Mouse (Mus musculus): ENCODE results near the gene Ttyh3. TPM values are rescaled to one million over a fixed set of nuclear protein-coding genes. Genes with fewer than 3 reads are reported as not detected.

The Ttyh3 gene
- polyA plus RNA-seq, 1 experiment, result 139 TPM

GRCm38 (mm10) chr5:140614141-140614540 lies 34.7 kb downstream of the Ttyh3 start:
- H3K36me3 ChIP-seq (ENCODE audit: control insufficient read depth, insufficient read depth, low read length), result no peaks in the 10 kb centered on the region
- TF ChIP-seq POLR2A (IDR thresholded peaks at IDR 0.05; ENCODE audit: control insufficient read depth, extremely low read depth, insufficient read depth, low read length, poor library complexity), result no peak
- no peak for TF ChIP-seq CTCF (IDR thresholded peaks at IDR 0.05; ENCODE audit: borderline replicate concordance, control insufficient read depth, extremely low read depth, insufficient read depth, low read length, poor library complexity)
- no peak overlapping the region for H3K4me3 ChIP-seq (ENCODE audit: control insufficient read depth, insufficient read depth, low read length)
- H3K27ac ChIP-seq (ENCODE audit: control insufficient read depth, insufficient read depth, low read length), result no peak overlapping the region
- WGBS, result 97% methylated on average over 10 of the region's 10 CpGs
- DNase-seq, result no peak
- peaks cover 52% of the 10 kb centered on the region for H3K4me1 ChIP-seq (replicated peaks; ENCODE audit: control insufficient read depth, insufficient read depth, low read length)
- no peaks in the 10 kb centered on the region for H3K27me3 ChIP-seq (ENCODE audit: control insufficient read depth, insufficient read depth, low read length)

GRCm38 (mm10) chr5:140612191-140612590 lies 36.6 kb downstream of the Ttyh3 start:
- Histone ChIP-seq H3K4me1 (replicated peaks; ENCODE audit: control insufficient read depth, insufficient read depth, low read length) (peaks cover 59% of the 10 kb centered on the region), H3K27me3 (ENCODE audit: control insufficient read depth, insufficient read depth, low read length) (no peaks in the 10 kb centered on the region; the same call in 1 of the 2 replicates), H3K27ac (ENCODE audit: control insufficient read depth, insufficient read depth, low read length) (no peak overlapping the region), H3K4me3 (ENCODE audit: control insufficient read depth, insufficient read depth, low read length) (no peak overlapping the region), H3K36me3 (ENCODE audit: control insufficient read depth, insufficient read depth, low read length) (no peaks in the 10 kb centered on the region)
- TF ChIP-seq CTCF (IDR thresholded peaks at IDR 0.05; ENCODE audit: borderline replicate concordance, control insufficient read depth, extremely low read depth, insufficient read depth, low read length, poor library complexity) (no peak), POLR2A (IDR thresholded peaks at IDR 0.05; ENCODE audit: control insufficient read depth, extremely low read depth, insufficient read depth, low read length, poor library complexity) (no peak)
- DNase-seq, result no peak
- WGBS, result 98% methylated on average over 18 of the region's 18 CpGs

- TF ChIP-seq POLR2A (IDR thresholded peaks at IDR 0.05; ENCODE audit: control insufficient read depth, extremely low read depth, insufficient read depth, low read length, poor library complexity), result no peak
- TF ChIP-seq CTCF (IDR thresholded peaks at IDR 0.05; ENCODE audit: borderline replicate concordance, control insufficient read depth, extremely low read depth, insufficient read depth, low read length, poor library complexity), result no peak
- Histone ChIP-seq H3K4me1 (replicated peaks; ENCODE audit: control insufficient read depth, insufficient read depth, low read length) (peaks cover 59% of the 10 kb centered on the region), H3K4me3 (ENCODE audit: control insufficient read depth, insufficient read depth, low read length) (no peak overlapping the region), H3K27me3 (ENCODE audit: control insufficient read depth, insufficient read depth, low read length) (peaks cover under 1% of the 10 kb centered on the region; the same call in 1 of the 2 replicates), H3K27ac (ENCODE audit: control insufficient read depth, insufficient read depth, low read length) (no peak overlapping the region), H3K36me3 (ENCODE audit: control insufficient read depth, insufficient read depth, low read length) (no peaks in the 10 kb centered on the region)
- WGBS, result 84% methylated on average over 15 of the region's 15 CpGs
- DNase-seq, result no peak
These were observed 37.1 kb downstream of the Ttyh3 start for GRCm38 (mm10) chr5:140611611-140612185.

GRCm38 (mm10) chr5:140611021-140611583 lies 37.7 kb downstream of the Ttyh3 start:
- Histone ChIP-seq H3K36me3 (ENCODE audit: control insufficient read depth, insufficient read depth, low read length) (no peaks in the 10 kb centered on the region), H3K27ac (ENCODE audit: control insufficient read depth, insufficient read depth, low read length) (no peak overlapping the region), H3K27me3 (ENCODE audit: control insufficient read depth, insufficient read depth, low read length) (peaks cover 5% of the 10 kb centered on the region; the same call in 1 of the 2 replicates), H3K4me3 (ENCODE audit: control insufficient read depth, insufficient read depth, low read length) (peak overlapping the region; percentile 41), H3K4me1 (replicated peaks; ENCODE audit: control insufficient read depth, insufficient read depth, low read length) (peaks cover 59% of the 10 kb centered on the region)
- TF ChIP-seq CTCF (IDR thresholded peaks at IDR 0.05; ENCODE audit: borderline replicate concordance, control insufficient read depth, extremely low read depth, insufficient read depth, low read length, poor library complexity), result no peak
- no peak for TF ChIP-seq POLR2A (IDR thresholded peaks at IDR 0.05; ENCODE audit: control insufficient read depth, extremely low read depth, insufficient read depth, low read length, poor library complexity)
- no peak for DNase-seq
- 33% methylated on average over 21 of the region's 21 CpGs for WGBS

- TF ChIP-seq CTCF (IDR thresholded peaks at IDR 0.05; ENCODE audit: borderline replicate concordance, control insufficient read depth, extremely low read depth, insufficient read depth, low read length, poor library complexity) (no peak; the same call in 1 of the 2 replicates), POLR2A (IDR thresholded peaks at IDR 0.05; ENCODE audit: control insufficient read depth, extremely low read depth, insufficient read depth, low read length, poor library complexity) (0 out of 2 replicates have a peak, but pooled peaks have one; percentile 28)
- WGBS, result 3% methylated on average over 30 of the region's 30 CpGs
- Histone ChIP-seq H3K4me1 (replicated peaks; ENCODE audit: control insufficient read depth, insufficient read depth, low read length) (peaks cover 55% of the 10 kb centered on the region), H3K36me3 (ENCODE audit: control insufficient read depth, insufficient read depth, low read length) (no peaks in the 10 kb centered on the region), H3K4me3 (ENCODE audit: control insufficient read depth, insufficient read depth, low read length) (peak overlapping the region; percentile 41), H3K27ac (ENCODE audit: control insufficient read depth, insufficient read depth, low read length) (peak overlapping the region; percentile 28; the same call in 1 of the 2 replicates), H3K27me3 (ENCODE audit: control insufficient read depth, insufficient read depth, low read length) (peaks cover 5% of the 10 kb centered on the region; the same call in 1 of the 2 replicates)
- DNase-seq, result peak; percentile 62
These were observed 38.4 kb downstream of the Ttyh3 start for GRCm38 (mm10) chr5:140610273-140611011.

- H3K4me1 ChIP-seq (replicated peaks; ENCODE audit: control insufficient read depth, insufficient read depth, low read length), result peaks cover 53% of the 10 kb centered on the region
- H3K27ac ChIP-seq (ENCODE audit: control insufficient read depth, insufficient read depth, low read length), result peak overlapping the region; percentile 60
- H3K36me3 ChIP-seq (ENCODE audit: control insufficient read depth, insufficient read depth, low read length), result no peaks in the 10 kb centered on the region
- peaks cover 5% of the 10 kb centered on the region; the same call in 1 of the 2 replicates for H3K27me3 ChIP-seq (ENCODE audit: control insufficient read depth, insufficient read depth, low read length)
- peak overlapping the region; percentile 51 for H3K4me3 ChIP-seq (ENCODE audit: control insufficient read depth, insufficient read depth, low read length)
- TF ChIP-seq CTCF (IDR thresholded peaks at IDR 0.05; ENCODE audit: borderline replicate concordance, control insufficient read depth, extremely low read depth, insufficient read depth, low read length, poor library complexity) (no peak), POLR2A (IDR thresholded peaks at IDR 0.05; ENCODE audit: control insufficient read depth, extremely low read depth, insufficient read depth, low read length, poor library complexity) (0 out of 2 replicates have a peak, but pooled peaks have one; percentile 27)
- WGBS, result 4% methylated on average over 13 of the region's 13 CpGs
- DNase-seq, result peak; percentile 49
These were observed 39.1 kb downstream of the Ttyh3 start for GRCm38 (mm10) chr5:140609511-140610272.

Data from thymus, adult 2 months (tissue).